Mouse (Mus musculus) limb, embryonic 12.5 days (tissue): ENCODE results near the gene Lrrc41. TPM values are rescaled to one million over a fixed set of nuclear protein-coding genes. Genes with fewer than 3 reads are reported as not detected.

Experiments
- ATAC-seq: fragments of 200-750 bp; cut with Nextera tagmentation; 2 replicates; pipeline ENCODE4 v1.8.0; 2017; ENCODE audit warnings: low read depth, moderate TSS enrichment; ENCODE audit not compliant: insufficient number of reproducible peaks, insufficient read depth, low FRiP score, low TSS enrichment
- H3K27ac ChIP-seq: fragments of 300-500 bp; sonication (generic); 2 replicates; pipeline ENCODE4 v1.5.1; 2016; ENCODE audit warnings: mild to moderate bottlenecking, moderate library complexity
- H3K27me3 ChIP-seq: fragments of 300-500 bp; sonication (generic); 2 replicates; pipeline ENCODE4 v1.6.1; 2016; ENCODE audit warnings: mild to moderate bottlenecking, moderate library complexity
- H3K36me3 ChIP-seq: fragments of 300-500 bp; sonication (generic); 2 replicates; pipeline ENCODE4 v1.6.1; 2016; ENCODE audit warnings: mild to moderate bottlenecking, moderate library complexity
- H3K4me1 ChIP-seq: fragments of 300-500 bp; sonication (generic); replicated peaks from 2 replicates; pipeline ENCODE4 v1.6.1; 2016
- H3K4me2 ChIP-seq: fragments of 300-500 bp; sonication (generic); 2 replicates; pipeline ENCODE4 v1.6.1; 2016; ENCODE audit warnings: mild to moderate bottlenecking, moderate library complexity
- H3K4me3 ChIP-seq: fragments of 300-500 bp; sonication (generic); replicated peaks from 2 replicates; pipeline ENCODE4 v1.5.1; 2016; ENCODE audit warnings: mild to moderate bottlenecking
- H3K9ac ChIP-seq: fragments of 300-500 bp; sonication (generic); replicated peaks from 2 replicates; pipeline ENCODE4 v1.6.1; 2016; ENCODE audit warnings: mild to moderate bottlenecking, moderate library complexity
- H3K9me3 ChIP-seq: fragments of 300-500 bp; sonication (generic); 2 replicates; pipeline ENCODE4 v1.6.1; 2016; ENCODE audit warnings: mild to moderate bottlenecking, moderate library complexity
- WGBS: fragments of 180-500 bp; shearing (Covaris S2); methylation state at CpG from one replicate; pipeline ENCODE4 v1.1.7; 2016; 5-methylcytosine and 5-hydroxymethylcytosine counted together
- polyA plus RNA-seq: library from polyadenylated mRNA; unstranded; fragments of >200 nt; fragmentation: Nextera tagmentation; extraction: Ambion mirVana; gene quantifications from 2 replicates; pipeline ENCODE4 v1.2.1, GENCODE M21; 2016

Lrrc41 gene
- 78.9 and 82.6 TPM in 2 replicates for polyA plus RNA-seq

GRCm38 (mm10) chr4:116074861-116075620 is at the start of gene Lrrc41, which contains the start of gene Uqcrh:
Gene Lrrc41, plus strand, starts transcription at chr4:116075269.
Gene Uqcrh, minus strand, starts transcription at chr4:116075071.
- H3K9ac ChIP-seq = peak within 1 kb of the TSS; percentile 99
- H3K4me3 ChIP-seq = peak within 1 kb of the TSS; percentile 98
- peak within 1 kb of the TSS; percentile 99 for H3K27ac ChIP-seq
- peak; percentile 93 for ATAC-seq
- no peaks in the 10 kb centered on the region for H3K9me3 ChIP-seq
- no peaks in the 10 kb centered on the region for H3K27me3 ChIP-seq
- H3K4me2 ChIP-seq = peak within 1 kb of the TSS; percentile 90
- peaks cover 26% of the 10 kb centered on the region for H3K4me1 ChIP-seq
- H3K36me3 ChIP-seq = peaks cover 15% of the 10 kb centered on the region
- WGBS = under 1% methylated on average over 55 of the region's 55 CpGs

- Histone ChIP-seq H3K27me3 (no peaks in the 10 kb centered on the region), H3K9me3 (no peaks in the 10 kb centered on the region), H3K36me3 (peaks cover 54% of the 10 kb centered on the region), H3K4me1 (no peaks in the 10 kb centered on the region), H3K27ac (no peak overlapping the region), H3K4me2 (no peak overlapping the region), H3K4me3 (no peak overlapping the region), H3K9ac (no peak overlapping the region)
- no peak for ATAC-seq
- WGBS = 91% methylated on average over 9 of the region's 9 CpGs
Measured at GRCm38 (mm10) chr4:116032906-116033305, 42.2 kb upstream of the Lrrc41 start.

DNA sequence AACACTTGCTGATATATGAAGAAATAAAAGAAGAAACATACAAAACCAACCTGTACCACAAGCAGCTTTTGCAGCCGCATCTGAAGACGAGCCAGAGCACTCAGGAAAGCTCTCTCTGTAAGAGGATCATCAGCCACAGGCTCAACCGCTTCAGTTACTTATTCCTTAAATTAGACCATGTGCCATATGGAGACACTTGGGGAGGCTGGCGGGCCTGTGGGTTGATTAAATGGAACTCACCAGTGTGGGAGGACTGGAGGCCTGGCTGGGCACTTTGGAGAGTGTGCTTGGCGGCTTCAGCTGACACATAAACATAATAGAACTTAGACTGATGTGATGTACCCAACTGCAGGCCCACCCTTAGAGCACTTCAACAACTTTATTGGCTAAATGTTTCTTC is 41.7 kb upstream of the Lrrc41 start:
- H3K9ac ChIP-seq = no peak overlapping the region
- no peak for ATAC-seq
- H3K27ac ChIP-seq = no peak overlapping the region
- H3K9me3 ChIP-seq = no peaks in the 10 kb centered on the region
- H3K36me3 ChIP-seq = peaks cover 55% of the 10 kb centered on the region
- no peak overlapping the region for H3K4me2 ChIP-seq
- H3K4me1 ChIP-seq = no peaks in the 10 kb centered on the region
- H3K27me3 ChIP-seq = no peaks in the 10 kb centered on the region
- WGBS = 85% methylated on average over 5 of the region's 5 CpGs
- H3K4me3 ChIP-seq = no peak overlapping the region

DNA sequence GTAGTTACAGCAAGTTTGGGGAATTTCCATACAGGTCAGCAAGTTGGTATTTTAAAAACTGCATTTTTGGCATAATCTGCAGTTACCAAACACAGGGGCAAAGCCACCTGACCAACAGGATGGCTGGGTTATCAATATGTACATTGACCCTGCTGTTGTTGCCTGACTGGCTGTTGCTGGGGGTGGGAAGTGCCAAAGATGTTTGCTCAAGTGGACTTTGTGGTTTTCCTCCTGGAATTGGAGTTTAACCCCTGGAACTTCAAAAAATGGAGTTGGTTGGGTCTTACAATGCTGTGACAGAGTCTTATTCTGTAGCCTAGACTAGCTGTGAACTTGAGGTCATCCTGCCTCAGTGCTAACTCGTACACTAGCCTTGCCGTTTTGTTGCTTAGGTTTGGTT is 34.6 kb upstream of the Lrrc41 start:
- H3K4me3 ChIP-seq = no peak overlapping the region
- 86% methylated on average over 2 of the region's 2 CpGs for whole genome bisulfite sequencing
- H3K4me1 ChIP-seq = no peaks in the 10 kb centered on the region
- no peaks in the 10 kb centered on the region for H3K27me3 ChIP-seq
- no peak overlapping the region for H3K27ac ChIP-seq
- H3K4me2 ChIP-seq = no peak overlapping the region
- H3K9ac ChIP-seq = no peak overlapping the region
- H3K9me3 ChIP-seq = no peaks in the 10 kb centered on the region
- peaks cover 65% of the 10 kb centered on the region for H3K36me3 ChIP-seq
- no peak for ATAC-seq

DNA sequence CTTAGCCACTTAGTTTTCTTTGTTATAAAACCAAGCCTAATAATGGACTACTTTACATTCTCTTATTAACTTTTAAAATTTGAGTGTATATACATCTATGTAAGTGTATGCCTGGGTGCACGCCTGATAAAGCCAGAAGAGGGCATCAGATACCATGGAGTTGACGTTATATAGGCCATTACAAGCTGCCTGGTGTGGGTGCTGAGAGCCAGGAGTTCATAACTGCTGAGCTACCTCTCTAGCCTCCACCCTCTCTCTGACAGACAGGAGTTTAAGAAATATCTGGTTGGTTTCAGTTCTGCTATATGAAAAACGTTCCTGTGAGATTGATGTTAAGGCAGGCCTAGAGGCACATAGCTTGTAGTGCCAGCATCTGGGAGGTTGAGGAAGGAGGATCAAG is 32.9 kb upstream of the Lrrc41 start:
- no peak overlapping the region for H3K27ac ChIP-seq
- no peaks in the 10 kb centered on the region for H3K27me3 ChIP-seq
- no peak overlapping the region for H3K4me2 ChIP-seq
- H3K4me3 ChIP-seq = no peak overlapping the region
- H3K4me1 ChIP-seq = no peaks in the 10 kb centered on the region
- 85% methylated on average over 3 of the region's 3 CpGs for WGBS
- no peak overlapping the region for H3K9ac ChIP-seq
- ATAC-seq = no peak
- peaks cover 55% of the 10 kb centered on the region for H3K36me3 ChIP-seq
- H3K9me3 ChIP-seq = no peaks in the 10 kb centered on the region

DNA sequence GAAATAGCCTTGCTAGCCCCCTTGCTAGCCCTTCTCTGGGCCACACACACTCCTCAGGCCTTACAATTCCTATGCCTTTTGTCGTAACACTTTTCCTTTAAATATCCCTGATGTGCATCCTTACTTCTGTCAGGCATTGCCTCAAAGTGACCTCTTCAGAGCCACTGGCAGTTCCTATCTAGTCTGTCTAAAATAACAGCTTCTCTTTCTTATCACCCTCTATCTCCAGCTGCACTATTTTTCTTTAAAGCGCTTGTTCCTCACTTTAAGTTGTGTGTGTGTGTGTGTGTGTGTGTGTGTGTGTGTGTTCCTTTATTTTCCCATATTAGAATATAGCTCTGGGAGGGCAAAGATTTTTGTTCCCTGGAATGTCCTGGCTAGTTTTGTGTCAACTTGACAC is 28.5 kb upstream of the Lrrc41 start:
- ATAC-seq = no peak
- no peaks in the 10 kb centered on the region for H3K27me3 ChIP-seq
- H3K4me1 ChIP-seq = no peaks in the 10 kb centered on the region
- H3K36me3 ChIP-seq = peaks cover 45% of the 10 kb centered on the region
- no peak overlapping the region for H3K9ac ChIP-seq
- no peak overlapping the region for H3K4me3 ChIP-seq
- 92% methylated on average over 2 of the region's 2 CpGs for WGBS
- no peak overlapping the region for H3K4me2 ChIP-seq
- no peaks in the 10 kb centered on the region for H3K9me3 ChIP-seq
- H3K27ac ChIP-seq = no peak overlapping the region

- no peak for ATAC-seq
- Histone ChIP-seq H3K4me1 (peaks cover 7% of the 10 kb centered on the region; the same call in 1 of the 2 replicates), H3K9me3 (no peaks in the 10 kb centered on the region), H3K27me3 (no peaks in the 10 kb centered on the region), H3K27ac (no peak overlapping the region), H3K36me3 (peaks cover 36% of the 10 kb centered on the region), H3K4me2 (no peak overlapping the region), H3K9ac (no peak overlapping the region), H3K4me3 (no peak overlapping the region)
- 91% methylated on average over 1 of the region's 1 CpGs for WGBS
Measured at GRCm38 (mm10) chr4:116047681-116048080, 27.4 kb upstream of the Lrrc41 start.

DNA sequence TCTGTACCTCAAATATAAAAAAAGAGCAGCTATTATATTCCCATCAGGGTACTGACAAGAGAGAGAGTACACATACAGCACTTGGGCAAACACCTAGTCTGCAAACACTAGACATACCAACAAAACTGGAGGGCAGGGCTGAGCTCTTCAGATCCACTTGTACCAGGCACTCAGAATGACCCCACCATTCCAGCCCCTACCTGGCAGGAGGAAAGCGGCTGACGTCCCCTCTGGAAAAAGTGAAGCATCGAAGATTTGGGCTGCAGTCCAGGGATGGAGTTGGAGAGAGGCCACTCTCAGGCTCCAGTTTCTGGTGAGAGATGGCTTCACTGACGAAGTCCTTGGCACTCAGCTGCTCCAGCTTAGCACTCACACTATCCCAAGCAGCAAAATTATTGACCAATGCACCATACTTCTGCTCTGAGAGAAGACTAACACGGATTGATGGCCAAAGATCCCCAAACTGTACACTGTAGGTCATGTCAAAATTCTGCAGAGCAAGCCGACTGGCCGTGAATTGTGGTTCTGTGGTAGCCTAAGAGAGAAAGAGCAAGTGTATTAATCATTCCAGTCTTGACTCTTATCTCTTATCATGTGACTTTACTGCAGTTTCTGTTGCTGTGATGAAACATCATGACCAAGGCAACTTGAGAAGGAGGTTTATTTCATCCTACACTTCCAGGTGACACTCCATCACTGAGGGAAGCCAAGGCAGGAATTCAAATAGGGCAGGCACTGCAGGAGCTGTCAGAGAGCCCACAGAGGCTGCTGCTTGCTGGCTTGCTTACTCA is 26.7 kb upstream of the Lrrc41 start:
- H3K36me3 ChIP-seq = peaks cover 30% of the 10 kb centered on the region
- H3K9me3 ChIP-seq = no peaks in the 10 kb centered on the region
- ATAC-seq = no peak
- 82% methylated on average over 7 of the region's 7 CpGs for WGBS
- no peak overlapping the region for H3K9ac ChIP-seq
- no peak overlapping the region for H3K4me3 ChIP-seq
- H3K27me3 ChIP-seq = no peaks in the 10 kb centered on the region
- no peak overlapping the region for H3K4me2 ChIP-seq
- H3K4me1 ChIP-seq = peaks cover 11% of the 10 kb centered on the region; the same call in 1 of the 2 replicates
- H3K27ac ChIP-seq = no peak overlapping the region

GRCm38 (mm10) chr4:116049211-116049610 is 25.9 kb upstream of the Lrrc41 start:
- H3K4me3 ChIP-seq = no peak overlapping the region
- no peak overlapping the region for H3K4me2 ChIP-seq
- peaks cover 23% of the 10 kb centered on the region for H3K36me3 ChIP-seq
- H3K27me3 ChIP-seq = no peaks in the 10 kb centered on the region
- 80% methylated on average over 3 of the region's 3 CpGs for WGBS
- H3K9me3 ChIP-seq = no peaks in the 10 kb centered on the region
- ATAC-seq = no peak
- peaks cover 13% of the 10 kb centered on the region; the same call in 1 of the 2 replicates for H3K4me1 ChIP-seq
- H3K9ac ChIP-seq = no peak overlapping the region
- H3K27ac ChIP-seq = no peak overlapping the region

- 10% methylated on average over 22 of the region's 22 CpGs for WGBS
- no peak for ATAC-seq
Measured at GRCm38 (mm10) chr4:116052526-116053293, 22.4 kb upstream of the Lrrc41 start.

More at GRCm38 (mm10) chr4:116052526-116053293, 22.4 kb upstream of the Lrrc41 start:
- Histone ChIP-seq H3K27ac (peak overlapping the region; percentile 89), H3K9ac (peak overlapping the region; percentile 63), H3K27me3 (no peaks in the 10 kb centered on the region), H3K4me1 (peaks cover 16% of the 10 kb centered on the region; the same call in 1 of the 2 replicates), H3K4me3 (peak overlapping the region; percentile 53), H3K36me3 (peaks cover 11% of the 10 kb centered on the region), H3K4me2 (peak overlapping the region; percentile 80), H3K9me3 (no peaks in the 10 kb centered on the region)
